Mouse (Mus musculus) cortical plate, adult 2 months (tissue): ENCODE data around the gene Saysd1.

Experiments
- CTCF ChIP-seq: fragments of 200-500 bp; IDR thresholded peaks from 2 replicates; pipeline ENCODE4 v1.5.1; 2011; ENCODE audit warnings: mild to moderate bottlenecking, control low read depth, low read length; ENCODE audit not compliant: insufficient read depth; ENCODE audit errors: extremely low read depth
- POLR2A ChIP-seq: fragments of 200-500 bp; IDR thresholded peaks from 2 replicates; pipeline ENCODE4 v1.6.1; 2011; ENCODE audit warnings: mild to moderate bottlenecking, low read length, control low read depth; ENCODE audit not compliant: insufficient read depth; ENCODE audit errors: extremely low read depth

- peak; percentile 94 for TF ChIP-seq CTCF
- no peak for TF ChIP-seq POLR2A
These were observed 70.8 kb downstream of the Saysd1 start for GRCm38 (mm10) chr14:20067293-20068074.
